ENCODE assay signal across 16 mouse cellular contexts in genomic region chr10:9698141-9698540, GRCm38 (mm10). TPM values are rescaled to one million over a fixed set of nuclear protein-coding genes. Genes with fewer than 3 reads are reported as not detected.
"Had no signal": no experiment of that assay in that cellular context is flagged by ENCODE, and none has a peak within 500 bp of the region (broad histone marks: within the 10 kb centered on the region; RNA-seq: fewer than 3 reads in every experiment).

No protein-coding gene starts in this region.

- H3K27me3 ChIP-seq: liver, embryonic 13.5 days had no signal

- H3K27ac ChIP-seq: kidney, embryonic 15.5 days; left cerebral cortex, adult 2 months; liver, embryonic 13.5 days had no signal

- H3K4me2 ChIP-seq: kidney, embryonic 15.5 days; liver, embryonic 13.5 days; midbrain, embryonic 11.5 days had no signal

- H3K4me1 ChIP-seq: kidney, embryonic 15.5 days; liver, embryonic 13.5 days had no signal

- H3K9ac ChIP-seq: kidney, embryonic 15.5 days; liver, embryonic 13.5 days had no signal

- DNase-seq: kidney, postnatal 10 days; kidney, postnatal 36 days; layer of hippocampus, postnatal 36 days; liver, embryonic 13.5 days; lung, adult 2 months; lung, postnatal 14 days; lung, postnatal 4 days; midbrain, embryonic 14.5 days; retina, postnatal 1 day; thymus, adult 2 months; thymus, postnatal 14 days; thymus, postnatal 4 days had no signal

- H3K36me3 ChIP-seq: kidney, embryonic 15.5 days; liver, embryonic 13.5 days had no signal

- H3K9me3 ChIP-seq: kidney, embryonic 15.5 days; liver, embryonic 13.5 days had no signal

- H3K4me3 ChIP-seq: kidney, embryonic 15.5 days; left cerebral cortex, adult 2 months; liver, embryonic 13.5 days had no signal

RNA-seq across cellular contexts. Expression of gene Samd5, which starts 23.1 kb away (rescaled TPM):
- total RNA-seq: megakaryocyte-erythroid progenitor cell, adult 5-6 weeks had no signal
